Mouse (Mus musculus) cerebellum, adult 2 months (tissue): ENCODE data around the gene Prkg2. TPM values are rescaled to one million over a fixed set of nuclear protein-coding genes. Genes with fewer than 3 reads are reported as not detected.

Experiments
- DNase-seq, 2 experiments: peaks; one replicate each; pipeline ENCODE4 v3.0.0; 2021
- H3K27ac ChIP-seq: fragments of 200-500 bp; 2 replicates; pipeline ENCODE4 v1.5.1; 2012; ENCODE audit warnings: low read length, control low read depth, inconsistent platforms; ENCODE audit not compliant: insufficient read depth
- H3K27me3 ChIP-seq: fragments of 200-500 bp; 2 replicates; pipeline ENCODE4 v1.6.1; 2012; ENCODE audit warnings: inconsistent platforms, mild to moderate bottlenecking, low read length, moderate library complexity; ENCODE audit not compliant: control insufficient read depth, insufficient read depth
- H3K4me1 ChIP-seq: fragments of 200-500 bp; 2 replicates; pipeline ENCODE4 v1.6.1; 2011; ENCODE audit warnings: low read length; ENCODE audit not compliant: control insufficient read depth, insufficient read depth
- H3K4me3 ChIP-seq: fragments of 200-500 bp; replicated peaks from 2 replicates; pipeline ENCODE3; 2011; ENCODE audit warnings: mild to moderate bottlenecking, low read depth, low read length, control low read depth; ENCODE audit not compliant: insufficient read depth
- CTCF ChIP-seq: fragments of 200-500 bp; IDR thresholded peaks from 2 replicates; pipeline ENCODE4 v1.5.1; 2011; ENCODE audit warnings: low read depth, mild to moderate bottlenecking, control low read depth, low read length, moderate library complexity, borderline replicate concordance; ENCODE audit not compliant: insufficient read depth
- POLR2A ChIP-seq: fragments of 200-500 bp; IDR thresholded peaks from 2 replicates; pipeline ENCODE4 v1.6.1; 2011; ENCODE audit warnings: low read length, control low read depth, borderline replicate concordance; ENCODE audit not compliant: insufficient read depth
- WGBS: fragments of 180-500 bp; shearing (Covaris S2); methylation state at CpG from one replicate; pipeline ENCODE4 v1.1.7; 2018; 5-methylcytosine and 5-hydroxymethylcytosine counted together
- polyA plus RNA-seq: library from polyadenylated mRNA; depleted of rRNA; stranded (reverse); fragments of >200 nt; gene quantifications from 2 replicates; pipeline ENCODE4 v1.2.3, GENCODE M21; 2012

The Prkg2 gene
- polyA plus RNA-seq, 1 experiment = 1.5 TPM

DNA sequence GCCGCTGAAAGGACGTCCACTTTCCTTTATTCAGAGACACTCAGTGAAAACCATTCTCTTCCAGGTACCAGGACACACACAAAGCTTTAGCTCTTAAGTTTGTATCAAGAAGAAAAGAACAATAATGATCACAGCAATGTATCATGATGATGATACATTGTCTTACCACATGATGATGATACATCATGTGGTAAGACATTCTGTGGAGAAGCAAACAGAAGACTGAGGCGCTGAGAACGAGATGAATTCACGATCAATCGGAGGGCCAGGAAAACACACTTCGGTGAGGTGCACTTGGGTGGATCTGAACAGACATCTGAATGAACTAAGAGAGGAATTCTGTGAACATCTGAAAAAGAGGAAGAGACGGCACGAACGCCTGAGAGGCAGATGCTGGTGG is 87.4 kb downstream of the Prkg2 start:
- H3K27me3 ChIP-seq = no peaks in the 10 kb centered on the region
- WGBS = 90% methylated on average over 10 of the region's 10 CpGs
- no peak for DNase-seq
- H3K27ac ChIP-seq = no peak overlapping the region
- H3K4me1 ChIP-seq = no peaks in the 10 kb centered on the region
- TF ChIP-seq CTCF (no peak), POLR2A (no peak)
- H3K4me3 ChIP-seq = no peak overlapping the region

DNA sequence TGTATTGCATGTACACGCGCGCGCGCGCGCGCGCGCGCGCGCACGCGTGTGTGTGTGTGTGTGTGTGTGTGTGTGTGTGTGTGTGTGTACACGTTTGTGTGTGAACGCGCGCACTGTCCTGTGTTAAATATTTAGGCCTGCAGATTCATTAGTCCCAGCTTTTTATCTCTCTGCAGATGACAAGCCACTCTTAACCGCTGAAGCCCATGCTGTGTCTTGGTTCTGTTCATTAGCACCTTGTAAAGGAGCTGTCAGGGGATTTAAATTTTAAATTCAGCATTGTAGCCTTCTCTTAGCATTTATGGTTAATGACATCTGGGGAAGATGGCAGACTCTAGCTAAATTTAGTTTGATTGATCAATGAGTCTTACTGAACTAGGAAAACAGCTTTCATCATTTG is 90.5 kb downstream of the Prkg2 start:
- no peaks in the 10 kb centered on the region for H3K27me3 ChIP-seq
- no peaks in the 10 kb centered on the region for H3K4me1 ChIP-seq
- no peak for TF ChIP-seq CTCF
- TF ChIP-seq POLR2A = no peak
- H3K27ac ChIP-seq = no peak overlapping the region
- DNase-seq = no peak
- 97% methylated on average over 20 of the region's 20 CpGs for WGBS
- H3K4me3 ChIP-seq = no peak overlapping the region

DNA sequence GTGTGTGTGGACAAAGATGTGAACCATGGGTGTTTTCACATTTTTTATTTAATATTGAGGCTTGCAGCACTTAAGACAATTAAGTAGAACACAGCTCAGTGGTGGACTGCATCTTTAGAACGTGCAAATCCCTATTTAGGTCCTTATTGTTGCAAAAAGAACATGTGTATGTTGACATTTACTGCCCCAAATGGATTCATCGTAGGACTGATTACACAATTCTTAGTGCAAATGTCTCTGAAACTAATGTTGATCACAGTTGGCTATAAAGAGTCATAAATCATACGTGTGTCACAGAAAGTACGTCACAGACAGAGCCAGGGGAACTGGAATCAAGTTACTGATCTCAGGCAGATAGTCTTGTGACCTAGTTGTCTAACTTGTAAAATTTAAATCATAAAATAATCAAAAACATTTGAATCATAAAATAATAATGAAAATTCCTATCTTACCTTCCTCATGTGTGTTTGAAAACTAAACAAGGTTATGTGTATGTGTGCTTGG is 91.0 kb downstream of the Prkg2 start:
- no peak for DNase-seq
- no peak overlapping the region for H3K4me3 ChIP-seq
- WGBS = 92% methylated on average over 4 of the region's 4 CpGs
- H3K4me1 ChIP-seq = no peaks in the 10 kb centered on the region
- TF ChIP-seq CTCF (no peak), POLR2A (no peak)
- H3K27ac ChIP-seq = no peak overlapping the region
- no peaks in the 10 kb centered on the region for H3K27me3 ChIP-seq

DNA sequence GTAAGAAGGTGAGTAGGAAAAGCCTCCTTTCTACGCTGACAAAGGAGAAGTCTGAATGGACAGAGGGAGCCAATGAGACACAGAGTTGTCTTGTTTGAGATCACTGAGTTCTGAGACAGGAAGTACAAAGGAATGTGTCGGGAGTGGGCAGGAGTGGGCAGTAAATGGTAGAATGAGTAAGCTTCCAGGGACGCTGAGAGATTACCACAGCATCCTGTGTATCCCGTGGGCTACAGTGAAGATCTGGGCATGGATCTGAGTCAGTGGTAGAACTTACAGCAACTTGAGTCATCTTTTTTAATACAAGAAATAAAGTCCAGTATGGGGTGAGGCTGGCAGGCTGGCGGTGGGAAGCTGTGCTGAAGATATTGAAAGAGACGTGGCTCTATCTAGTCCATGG is 93.4 kb downstream of the Prkg2 start:
- no peaks in the 10 kb centered on the region for H3K4me1 ChIP-seq
- WGBS = 73% methylated on average over 6 of the region's 6 CpGs
- no peak overlapping the region for H3K27ac ChIP-seq
- DNase-seq = no peak
- no peak for TF ChIP-seq CTCF
- no peak for TF ChIP-seq POLR2A
- H3K4me3 ChIP-seq = no peak overlapping the region
- H3K27me3 ChIP-seq = no peaks in the 10 kb centered on the region

DNA sequence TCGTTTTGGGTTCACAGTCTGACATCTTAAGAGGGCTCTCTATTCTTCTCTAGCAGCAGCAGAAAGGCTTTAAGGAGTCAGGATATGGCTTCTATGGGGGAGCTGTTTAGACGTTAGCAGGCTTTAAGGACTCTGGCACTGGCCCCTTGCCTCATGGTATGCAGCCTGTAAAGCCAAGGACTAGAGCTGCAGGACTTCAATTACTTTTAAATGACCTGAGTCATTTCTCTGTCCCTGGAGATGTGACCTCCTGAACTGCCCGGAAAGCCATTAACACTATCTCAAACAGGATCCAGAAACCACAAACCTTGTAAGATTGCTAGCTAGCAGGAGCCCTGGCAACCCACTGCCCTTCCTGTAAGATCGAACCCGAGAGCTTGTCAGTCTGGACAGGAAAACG is 96.4 kb downstream of the Prkg2 start:
- H3K4me1 ChIP-seq = no peaks in the 10 kb centered on the region
- TF ChIP-seq POLR2A (no peak), CTCF (no peak)
- 29% methylated on average over 6 of the region's 6 CpGs for WGBS

DNA sequence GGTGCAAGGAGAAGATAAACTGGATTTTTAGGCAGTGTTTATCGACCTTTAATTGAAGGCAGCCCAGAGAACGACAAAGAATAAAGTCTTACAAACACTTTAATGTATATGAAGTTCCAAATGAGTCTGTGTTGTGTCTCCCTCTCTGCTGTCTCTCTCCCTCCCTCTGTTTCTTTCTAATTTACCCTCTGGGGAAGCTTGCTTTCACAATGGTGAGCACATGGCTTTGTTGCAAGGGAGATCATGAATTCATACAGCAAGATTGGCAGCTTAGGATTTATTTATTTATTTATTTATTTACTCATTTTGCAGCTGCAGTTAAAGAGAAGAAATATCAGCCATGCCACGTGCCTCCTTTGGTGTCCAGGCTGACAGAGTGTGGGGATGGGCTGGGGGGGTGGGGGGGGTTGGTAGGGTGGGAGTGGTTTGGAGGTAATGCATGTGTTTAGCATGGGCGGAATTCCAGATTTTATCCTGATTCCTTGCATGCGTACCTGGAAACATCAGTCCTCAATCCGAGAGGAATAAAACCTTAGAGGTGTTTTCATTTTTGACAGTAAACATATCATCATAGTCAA is 97.4 kb downstream of the Prkg2 start:
- no peak for TF ChIP-seq CTCF
- no peak for TF ChIP-seq POLR2A

More for the DNA sequence above, 96.4 kb downstream of the Prkg2 start:
- no peak for DNase-seq
- H3K4me3 ChIP-seq = no peak overlapping the region
- no peak overlapping the region for H3K27ac ChIP-seq
- no peaks in the 10 kb centered on the region for H3K27me3 ChIP-seq

DNA sequence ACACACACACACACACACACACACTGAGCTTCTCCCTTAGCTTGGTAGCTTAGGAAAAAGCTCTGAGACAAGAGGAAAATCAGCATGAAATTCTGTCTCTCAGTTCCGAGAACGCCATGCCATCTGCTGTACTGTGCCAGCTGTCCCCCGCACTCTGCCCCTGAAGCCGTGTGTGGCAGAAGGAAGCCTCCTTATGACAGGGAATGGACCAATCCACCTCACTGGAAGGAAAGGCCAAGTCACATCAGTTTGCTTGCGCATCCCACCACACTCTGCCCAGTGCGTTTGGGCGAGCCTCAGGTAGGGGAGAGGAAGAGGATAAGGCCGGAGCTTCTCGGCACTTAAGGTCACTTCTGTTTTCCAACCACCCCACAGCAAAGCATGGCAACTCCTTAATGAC is 98.0 kb downstream of the Prkg2 start:
- Histone ChIP-seq H3K4me3 (no peak overlapping the region), H3K27me3 (no peaks in the 10 kb centered on the region), H3K27ac (no peak overlapping the region), H3K4me1 (no peaks in the 10 kb centered on the region)
- 26% methylated on average over 9 of the region's 9 CpGs for WGBS
- TF ChIP-seq POLR2A = no peak
- no peak for TF ChIP-seq CTCF
- DNase-seq = no peak

More for the DNA sequence above, 97.4 kb downstream of the Prkg2 start:
- no peaks in the 10 kb centered on the region for H3K4me1 ChIP-seq
- WGBS = 83% methylated on average over 6 of the region's 6 CpGs
- no peak overlapping the region for H3K27ac ChIP-seq
- DNase-seq = no peak
- H3K27me3 ChIP-seq = no peaks in the 10 kb centered on the region
- no peak overlapping the region for H3K4me3 ChIP-seq

DNA sequence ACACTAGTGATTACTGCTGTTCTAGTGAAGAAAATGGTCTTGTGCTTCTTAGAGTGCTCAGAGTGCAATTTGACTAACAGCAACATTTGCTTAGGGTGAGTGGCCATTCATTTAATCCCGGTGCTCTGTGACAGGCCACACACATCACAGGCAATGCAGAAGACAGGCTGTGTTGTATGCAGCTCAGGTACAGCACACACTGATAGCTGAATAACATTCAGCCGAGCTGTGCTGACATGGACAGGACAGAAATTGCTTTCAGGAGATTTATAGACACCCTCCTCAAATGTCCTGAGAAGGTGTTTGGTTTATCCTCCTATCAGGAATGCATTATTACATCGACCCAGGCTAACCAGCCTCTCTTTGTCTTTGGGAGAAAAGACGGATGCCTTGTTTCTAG is 99.3 kb downstream of the Prkg2 start:
- Histone ChIP-seq H3K27me3 (no peaks in the 10 kb centered on the region), H3K27ac (no peak overlapping the region), H3K4me3 (no peak overlapping the region), H3K4me1 (no peaks in the 10 kb centered on the region)
- 82% methylated on average over 4 of the region's 4 CpGs for WGBS
- no peak for TF ChIP-seq CTCF
- TF ChIP-seq POLR2A = no peak
- DNase-seq = no peak
